Mouse (Mus musculus): Measurements from ENCODE around the gene Dgkd. TPM values are rescaled to one million over a fixed set of nuclear protein-coding genes. Genes with fewer than 3 reads are reported as not detected.
A peak's percentile ranks its signal among the peaks of the same experiment; 100 is the strongest.

Dgkd gene
- polyA plus RNA-seq, 1 experiment: 56.0 TPM

- TF ChIP-seq POLR2A (IDR thresholded peaks at IDR 0.05; ENCODE audit: borderline replicate concordance, control insufficient read depth, low read depth, low read length) (no peak), CTCF (IDR thresholded peaks at IDR 0.05; ENCODE audit: control insufficient read depth, insufficient read depth, low read length) (no peak)
- Histone ChIP-seq H3K4me1 (ENCODE audit: control insufficient read depth, insufficient read depth, low read length) (peaks cover 2% of the 10 kb centered on the region; the same call in 1 of the 2 replicates), H3K4me3 (replicated peaks; ENCODE audit: control insufficient read depth, low read depth, low read length) (no peak overlapping the region), H3K27ac (ENCODE audit: control insufficient read depth, insufficient read depth, low read depth, low read length, poor library complexity) (no peak overlapping the region)
- WGBS: 75% methylated on average over 5 of the region's 5 CpGs
These were observed 16.1 kb upstream of the Dgkd start for GRCm38 (mm10) chr1:87837018-87837417.

- Histone ChIP-seq H3K4me3 (replicated peaks; ENCODE audit: control insufficient read depth, low read depth, low read length) (no peak overlapping the region), H3K27ac (ENCODE audit: control insufficient read depth, insufficient read depth, low read depth, low read length, poor library complexity) (no peak overlapping the region), H3K4me1 (ENCODE audit: control insufficient read depth, insufficient read depth, low read length) (peaks cover 2% of the 10 kb centered on the region; the same call in 1 of the 2 replicates)
- 66% methylated on average over 11 of the region's 11 CpGs for WGBS
- TF ChIP-seq POLR2A (IDR thresholded peaks at IDR 0.05; ENCODE audit: borderline replicate concordance, control insufficient read depth, low read depth, low read length): no peak
- no peak for TF ChIP-seq CTCF (IDR thresholded peaks at IDR 0.05; ENCODE audit: control insufficient read depth, insufficient read depth, low read length)
These were observed 12.5 kb upstream of the Dgkd start for GRCm38 (mm10) chr1:87840411-87841208.

- no peak overlapping the region for H3K4me3 ChIP-seq (replicated peaks; ENCODE audit: control insufficient read depth, low read depth, low read length)
- no peak for TF ChIP-seq POLR2A (IDR thresholded peaks at IDR 0.05; ENCODE audit: borderline replicate concordance, control insufficient read depth, low read depth, low read length)
- TF ChIP-seq CTCF (IDR thresholded peaks at IDR 0.05; ENCODE audit: control insufficient read depth, insufficient read depth, low read length): no peak
- 12% methylated on average over 2 of the region's 2 CpGs for WGBS
- H3K4me1 ChIP-seq (ENCODE audit: control insufficient read depth, insufficient read depth, low read length): peaks cover 10% of the 10 kb centered on the region; the same call in 1 of the 2 replicates
- peak overlapping the region; percentile 83 for H3K27ac ChIP-seq (ENCODE audit: control insufficient read depth, insufficient read depth, low read depth, low read length, poor library complexity)
These were observed 6.1 kb upstream of the Dgkd start for GRCm38 (mm10) chr1:87846801-87847474.

GRCm38 (mm10) chr1:87847475-87848168, 5.5 kb upstream of the Dgkd start:
- Histone ChIP-seq H3K27ac (ENCODE audit: control insufficient read depth, insufficient read depth, low read depth, low read length, poor library complexity) (peak overlapping the region; percentile 44; the same call in 1 of the 2 replicates), H3K4me3 (replicated peaks; ENCODE audit: control insufficient read depth, low read depth, low read length) (no peak overlapping the region), H3K4me1 (ENCODE audit: control insufficient read depth, insufficient read depth, low read length) (peaks cover 10% of the 10 kb centered on the region; the same call in 1 of the 2 replicates)
- 18% methylated on average over 4 of the region's 4 CpGs for WGBS
- TF ChIP-seq POLR2A (IDR thresholded peaks at IDR 0.05; ENCODE audit: borderline replicate concordance, control insufficient read depth, low read depth, low read length): no peak
- no peak for TF ChIP-seq CTCF (IDR thresholded peaks at IDR 0.05; ENCODE audit: control insufficient read depth, insufficient read depth, low read length)

GRCm38 (mm10) chr1:87848237-87848996, 4.7 kb upstream of the Dgkd start:
- Histone ChIP-seq H3K4me1 (ENCODE audit: control insufficient read depth, insufficient read depth, low read length) (peaks cover 10% of the 10 kb centered on the region; the same call in 1 of the 2 replicates), H3K27ac (ENCODE audit: control insufficient read depth, insufficient read depth, low read depth, low read length, poor library complexity) (peak overlapping the region; percentile 77), H3K4me3 (replicated peaks; ENCODE audit: control insufficient read depth, low read depth, low read length) (no peak overlapping the region)
- 77% methylated on average over 11 of the region's 11 CpGs for WGBS
- no peak for TF ChIP-seq CTCF (IDR thresholded peaks at IDR 0.05; ENCODE audit: control insufficient read depth, insufficient read depth, low read length)
- no peak for TF ChIP-seq POLR2A (IDR thresholded peaks at IDR 0.05; ENCODE audit: borderline replicate concordance, control insufficient read depth, low read depth, low read length)

- H3K27ac ChIP-seq (ENCODE audit: control insufficient read depth, insufficient read depth, low read depth, low read length, poor library complexity): peak overlapping the region; percentile 65; the same call in 1 of the 2 replicates
- H3K4me3 ChIP-seq (replicated peaks; ENCODE audit: control insufficient read depth, low read depth, low read length): no peak overlapping the region
- WGBS: 23% methylated on average over 5 of the region's 5 CpGs
These were observed 3.8 kb upstream of the Dgkd start for GRCm38 (mm10) chr1:87849278-87849677.

GRCm38 (mm10) chr1:87851344-87851743, 1.7 kb upstream of the Dgkd start:
- WGBS: 64% methylated on average over 3 of the region's 3 CpGs
- no peak overlapping the region for H3K4me3 ChIP-seq (replicated peaks; ENCODE audit: control insufficient read depth, low read depth, low read length)
- H3K4me1 ChIP-seq (ENCODE audit: control insufficient read depth, insufficient read depth, low read length): peaks cover 10% of the 10 kb centered on the region; the same call in 1 of the 2 replicates
- H3K27ac ChIP-seq (ENCODE audit: control insufficient read depth, insufficient read depth, low read depth, low read length, poor library complexity): peak overlapping the region; percentile 49; the same call in 1 of the 2 replicates
- TF ChIP-seq POLR2A (IDR thresholded peaks at IDR 0.05; ENCODE audit: borderline replicate concordance, control insufficient read depth, low read depth, low read length): no peak
- no peak for TF ChIP-seq CTCF (IDR thresholded peaks at IDR 0.05; ENCODE audit: control insufficient read depth, insufficient read depth, low read length)

More at GRCm38 (mm10) chr1:87849278-87849677, 3.8 kb upstream of the Dgkd start:
- TF ChIP-seq CTCF (IDR thresholded peaks at IDR 0.05; ENCODE audit: control insufficient read depth, insufficient read depth, low read length): no peak
- TF ChIP-seq POLR2A (IDR thresholded peaks at IDR 0.05; ENCODE audit: borderline replicate concordance, control insufficient read depth, low read depth, low read length): no peak
- peaks cover 10% of the 10 kb centered on the region; the same call in 1 of the 2 replicates for H3K4me1 ChIP-seq (ENCODE audit: control insufficient read depth, insufficient read depth, low read length)

Measured in bone marrow, adult 2 months (tissue).